Mouse (Mus musculus): ENCODE results near the gene Il1rap. TPM values are rescaled to one million over a fixed set of nuclear protein-coding genes. Genes with fewer than 3 reads are reported as not detected.

The Il1rap gene
- polyA plus RNA-seq, 1 experiment from 2014 or later = 8.1 TPM

DNA sequence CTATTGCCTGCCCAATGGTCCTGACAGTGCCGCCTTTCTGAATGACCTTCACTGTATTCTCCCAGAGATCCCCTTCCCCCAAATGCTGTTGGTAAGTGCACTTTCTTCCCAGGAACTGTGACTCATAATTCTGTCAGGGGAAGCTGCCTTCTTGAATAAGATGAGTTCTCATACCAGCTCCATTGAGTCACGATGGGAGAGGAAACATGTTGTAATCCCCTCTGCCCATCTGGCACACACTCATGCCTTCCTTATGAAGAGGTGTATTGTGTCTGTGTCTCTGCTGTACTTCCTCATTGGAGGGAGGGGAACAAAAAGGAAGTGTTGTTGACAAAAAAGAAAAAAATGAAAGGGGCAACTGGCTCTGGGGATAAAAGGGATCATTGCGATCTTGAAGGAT, 44.6 kb downstream of the Il1rap start:
- H3K36me3 ChIP-seq = no peaks in the 10 kb centered on the region
- H3K27me3 ChIP-seq (replicated peaks) = no peaks in the 10 kb centered on the region
- H3K4me2 ChIP-seq (replicated peaks) = no peak overlapping the region
- WGBS = 76% methylated on average over 3 of the region's 3 CpGs
- ATAC-seq (ENCODE audit: low FRiP score, low read depth) = no peak
- no peak overlapping the region for H3K9ac ChIP-seq
- H3K9me3 ChIP-seq = no peaks in the 10 kb centered on the region
- no peaks in the 10 kb centered on the region for H3K4me1 ChIP-seq
- no peak overlapping the region for H3K27ac ChIP-seq
- no peak overlapping the region for H3K4me3 ChIP-seq

DNA sequence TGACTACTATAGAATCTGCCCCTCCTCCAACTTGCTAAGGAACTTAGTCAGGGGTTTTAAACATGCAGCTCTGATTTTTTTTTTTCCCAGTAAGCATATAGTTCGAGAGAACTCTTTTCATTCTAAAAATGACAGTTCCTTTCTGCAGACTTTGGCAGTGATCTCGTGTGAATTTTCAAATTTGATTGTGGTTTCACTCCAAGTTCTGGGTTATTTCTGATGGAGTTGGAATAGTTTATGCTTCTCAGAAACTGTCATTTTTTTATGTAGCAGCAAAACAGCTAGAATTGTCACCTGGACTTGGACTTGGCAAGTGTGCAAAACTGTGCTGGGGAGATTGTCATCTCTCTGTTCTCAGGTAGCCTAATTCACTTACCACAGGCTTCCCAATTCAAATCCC, 53.3 kb downstream of the Il1rap start:
- Histone ChIP-seq H3K4me3 (no peak overlapping the region), H3K9me3 (no peaks in the 10 kb centered on the region), H3K4me1 (no peaks in the 10 kb centered on the region), H3K36me3 (no peaks in the 10 kb centered on the region), H3K27ac (no peak overlapping the region), H3K9ac (no peak overlapping the region), H3K4me2 (replicated peaks) (no peak overlapping the region), H3K27me3 (replicated peaks) (no peaks in the 10 kb centered on the region)
- no peak for ATAC-seq (ENCODE audit: low FRiP score, low read depth)
- 72% methylated on average over 2 of the region's 2 CpGs for WGBS

DNA sequence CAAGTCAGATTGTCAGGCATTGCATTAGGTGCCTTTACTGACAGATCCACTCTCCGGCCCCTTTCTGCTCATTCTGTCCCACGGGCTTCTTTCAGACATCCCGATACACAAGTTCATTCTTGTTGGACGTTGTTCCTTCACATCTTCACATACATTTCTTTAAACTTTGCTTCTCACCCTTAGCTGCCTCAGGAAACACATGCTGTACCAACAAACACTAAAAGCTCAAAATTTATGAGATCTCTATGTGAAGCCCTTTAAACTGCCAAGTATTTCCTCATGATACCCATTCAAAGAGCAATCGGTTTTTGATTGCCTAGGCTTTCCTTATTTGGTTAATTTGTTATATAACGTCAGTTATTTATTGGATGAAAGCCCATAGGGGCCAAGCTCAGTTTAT, 61.6 kb downstream of the Il1rap start:
- Histone ChIP-seq H3K4me2 (replicated peaks) (no peak overlapping the region), H3K27ac (no peak overlapping the region), H3K36me3 (no peaks in the 10 kb centered on the region), H3K27me3 (replicated peaks) (no peaks in the 10 kb centered on the region), H3K4me1 (no peaks in the 10 kb centered on the region), H3K4me3 (no peak overlapping the region), H3K9ac (no peak overlapping the region), H3K9me3 (no peaks in the 10 kb centered on the region)
- ATAC-seq (ENCODE audit: low FRiP score, low read depth) = no peak
- 82% methylated on average over 6 of the region's 6 CpGs for WGBS

DNA sequence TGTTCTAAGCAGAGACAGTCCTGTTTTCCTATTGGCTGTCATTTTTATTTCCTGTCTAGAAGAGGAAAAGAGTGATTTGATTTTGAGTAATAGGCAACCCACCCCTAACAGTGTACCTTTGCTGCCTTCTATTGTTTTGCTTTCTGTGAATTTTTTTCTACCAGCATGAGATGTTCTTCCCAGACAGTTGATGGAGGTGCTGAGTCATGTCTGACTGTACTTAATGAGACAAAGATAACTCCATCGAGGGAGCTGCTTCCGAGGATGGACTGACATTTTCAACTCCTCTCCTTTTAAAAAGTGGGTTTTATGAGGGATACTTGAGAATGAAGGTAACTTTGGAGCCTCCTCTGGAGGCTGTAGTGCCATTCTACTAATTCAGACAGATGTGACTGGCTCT, 64.6 kb downstream of the Il1rap start:
- H3K27me3 ChIP-seq (replicated peaks) = no peaks in the 10 kb centered on the region
- H3K36me3 ChIP-seq = no peaks in the 10 kb centered on the region
- no peak overlapping the region for H3K9ac ChIP-seq
- no peak overlapping the region for H3K4me2 ChIP-seq (replicated peaks)
- no peak overlapping the region for H3K4me3 ChIP-seq
- no peak for ATAC-seq (ENCODE audit: low FRiP score, low read depth)
- H3K27ac ChIP-seq = no peak overlapping the region
- H3K4me1 ChIP-seq = no peaks in the 10 kb centered on the region
- H3K9me3 ChIP-seq = no peaks in the 10 kb centered on the region
- 80% methylated on average over 2 of the region's 2 CpGs for WGBS

DNA sequence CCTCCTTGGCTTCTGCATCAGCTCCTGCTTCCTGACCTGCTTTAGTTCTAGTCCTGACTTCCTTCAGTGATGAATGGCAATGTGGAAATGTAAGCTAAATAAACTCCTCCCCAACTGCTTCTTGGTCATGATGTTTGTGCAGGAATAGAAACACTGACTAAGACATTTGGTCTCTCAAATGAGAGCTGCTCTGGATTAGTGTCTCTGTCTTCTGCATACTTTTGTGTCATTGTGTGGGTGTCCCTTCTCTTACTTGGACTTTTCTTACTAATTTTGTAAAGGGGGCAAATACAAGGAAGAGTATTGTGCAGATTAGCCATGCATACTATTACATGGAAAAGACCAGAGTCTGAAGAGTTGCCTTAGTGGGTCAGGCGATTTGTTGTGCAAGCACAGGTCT, 65.5 kb downstream of the Il1rap start:
- no peaks in the 10 kb centered on the region for H3K9me3 ChIP-seq
- no peaks in the 10 kb centered on the region for H3K36me3 ChIP-seq
- H3K4me2 ChIP-seq (replicated peaks) = no peak overlapping the region
- no peak overlapping the region for H3K4me3 ChIP-seq
- H3K4me1 ChIP-seq = no peaks in the 10 kb centered on the region
- no peaks in the 10 kb centered on the region for H3K27me3 ChIP-seq (replicated peaks)
- H3K9ac ChIP-seq = no peak overlapping the region
- 75% methylated on average over 1 of the region's 1 CpGs for WGBS
- ATAC-seq (ENCODE audit: low FRiP score, low read depth) = no peak
- H3K27ac ChIP-seq = no peak overlapping the region

DNA sequence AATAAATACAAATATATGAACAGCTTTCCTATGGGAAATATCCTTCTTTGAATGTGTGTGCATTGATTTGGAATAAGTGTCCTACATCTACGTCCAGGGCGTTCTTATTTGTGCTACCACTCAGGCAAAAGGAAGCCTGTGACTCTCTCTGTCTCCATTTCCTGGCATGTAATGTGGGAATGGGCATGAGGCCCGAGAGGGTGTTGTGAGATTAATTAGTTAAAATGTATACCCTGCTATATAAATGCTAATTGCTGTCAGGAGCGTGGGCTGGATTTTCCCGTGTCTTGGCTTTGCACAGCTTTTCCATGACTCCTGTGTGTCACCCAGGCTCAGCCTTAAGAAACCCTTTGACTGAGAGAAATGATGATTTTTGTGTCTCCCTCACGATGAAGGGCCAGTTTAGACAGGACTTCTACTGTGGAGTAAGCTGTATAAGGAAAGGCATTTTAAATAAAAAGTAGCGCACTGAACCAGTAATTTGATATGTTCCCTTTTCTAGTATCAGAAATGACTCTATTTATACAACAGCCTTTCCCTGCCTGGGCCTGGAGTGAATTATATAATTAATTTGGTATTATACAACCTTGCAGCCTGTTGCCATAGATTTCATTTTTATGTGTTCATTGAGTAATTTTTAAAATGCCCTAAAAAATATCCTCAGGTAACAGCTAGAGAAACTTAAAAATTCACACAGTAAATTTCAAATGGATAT, 81.4 kb downstream of the Il1rap start:
- Histone ChIP-seq H3K4me2 (replicated peaks) (no peak overlapping the region), H3K4me3 (no peak overlapping the region), H3K9ac (no peak overlapping the region), H3K4me1 (no peaks in the 10 kb centered on the region), H3K27ac (no peak overlapping the region), H3K36me3 (no peaks in the 10 kb centered on the region), H3K27me3 (replicated peaks) (no peaks in the 10 kb centered on the region), H3K9me3 (no peaks in the 10 kb centered on the region)
- WGBS = 74% methylated on average over 7 of the region's 7 CpGs
- ATAC-seq (ENCODE audit: low FRiP score, low read depth) = no peak

DNA sequence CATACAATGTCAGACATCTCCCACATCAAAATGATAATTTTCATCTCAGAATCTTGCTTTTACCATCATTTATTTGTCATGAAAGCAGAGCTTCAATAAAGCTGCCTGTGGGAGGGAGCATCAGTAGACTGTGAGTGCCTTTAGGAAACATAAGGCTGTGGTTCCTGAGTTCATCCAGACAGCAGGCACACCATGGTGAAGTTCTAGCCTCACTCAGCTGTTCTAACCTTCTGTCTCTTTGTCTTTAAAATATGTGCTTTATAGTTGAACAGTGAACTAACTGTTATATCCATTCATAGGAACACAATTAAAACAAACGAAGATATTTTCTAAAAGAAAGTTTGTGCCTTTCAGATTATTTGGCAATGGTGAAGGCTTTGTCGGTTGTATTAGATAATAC, 84.9 kb downstream of the Il1rap start:
- no peaks in the 10 kb centered on the region for H3K9me3 ChIP-seq
- no peaks in the 10 kb centered on the region for H3K4me1 ChIP-seq
- no peak for ATAC-seq (ENCODE audit: low FRiP score, low read depth)
- no peaks in the 10 kb centered on the region for H3K27me3 ChIP-seq (replicated peaks)
- H3K4me3 ChIP-seq = no peak overlapping the region
- H3K36me3 ChIP-seq = no peaks in the 10 kb centered on the region
- H3K9ac ChIP-seq = no peak overlapping the region
- no peak overlapping the region for H3K27ac ChIP-seq
- 82% methylated on average over 2 of the region's 2 CpGs for WGBS
- H3K4me2 ChIP-seq (replicated peaks) = no peak overlapping the region

DNA sequence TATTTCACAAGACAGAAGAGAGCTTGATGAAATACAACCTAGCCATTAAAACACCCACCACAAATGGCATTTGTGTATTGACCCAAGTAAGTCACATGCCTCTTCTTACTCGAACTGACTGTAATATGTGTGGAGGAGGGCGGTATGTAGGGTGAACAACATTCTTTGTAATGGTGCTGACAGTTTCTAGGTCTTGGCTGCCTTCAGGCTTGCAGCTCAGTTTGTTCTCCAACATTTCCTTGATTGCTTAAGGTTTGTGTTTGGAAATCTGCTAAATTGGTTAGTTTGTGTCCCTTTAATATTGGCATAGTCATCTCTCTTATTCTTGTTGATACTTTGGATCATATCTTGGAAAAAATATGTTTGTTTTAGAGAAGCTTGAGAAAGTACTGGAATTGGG, 87.6 kb downstream of the Il1rap start:
- Histone ChIP-seq H3K9ac (no peak overlapping the region), H3K4me1 (no peaks in the 10 kb centered on the region), H3K9me3 (no peaks in the 10 kb centered on the region), H3K27ac (no peak overlapping the region), H3K4me2 (replicated peaks) (no peak overlapping the region), H3K36me3 (no peaks in the 10 kb centered on the region), H3K27me3 (replicated peaks) (no peaks in the 10 kb centered on the region), H3K4me3 (no peak overlapping the region)
- WGBS = 66% methylated on average over 2 of the region's 2 CpGs
- ATAC-seq (ENCODE audit: low FRiP score, low read depth) = no peak

DNA sequence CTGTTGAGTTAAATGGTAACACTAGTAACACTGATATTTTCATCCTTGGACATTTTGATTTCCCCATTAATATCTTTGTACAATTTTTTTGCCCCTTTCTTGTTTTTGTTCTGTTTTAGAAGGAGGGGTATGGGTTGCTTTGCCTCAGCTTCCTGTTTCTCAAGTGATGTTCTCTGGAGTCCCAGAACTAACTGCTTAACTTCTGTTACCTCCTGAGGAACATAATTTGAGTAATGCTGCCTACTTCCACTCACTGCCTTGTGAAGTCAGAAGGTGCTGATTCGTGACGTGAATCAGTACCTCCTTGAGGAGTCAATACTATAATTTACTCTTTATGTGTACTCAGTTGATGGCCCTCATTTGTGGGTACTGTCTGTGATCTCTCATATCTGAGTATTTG, 98.9 kb downstream of the Il1rap start:
- 90% methylated on average over 2 of the region's 2 CpGs for WGBS
- H3K27me3 ChIP-seq (replicated peaks) = no peaks in the 10 kb centered on the region
- no peak overlapping the region for H3K4me2 ChIP-seq (replicated peaks)

DNA sequence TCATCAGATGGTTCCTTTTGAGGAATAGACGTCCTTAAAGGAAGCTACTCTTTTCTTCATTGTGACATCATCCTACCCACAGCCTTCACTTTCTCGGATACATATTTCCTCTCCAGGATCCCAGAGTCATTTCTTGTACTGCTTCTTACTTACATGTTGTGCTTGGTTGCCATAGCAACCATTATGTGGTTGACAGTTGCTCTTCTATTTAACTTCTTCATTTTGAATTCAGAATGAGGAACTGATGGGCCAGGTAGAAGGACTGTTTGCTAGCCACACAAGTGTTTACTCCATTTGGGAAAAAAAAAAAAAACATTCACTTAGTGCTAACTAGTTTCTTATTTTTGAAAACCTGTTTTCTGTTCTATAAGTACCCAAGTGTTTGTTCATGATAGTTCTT, 108.3 kb downstream of the Il1rap start:
- Histone ChIP-seq H3K4me2 (replicated peaks) (no peak overlapping the region), H3K27ac (no peak overlapping the region), H3K4me1 (no peaks in the 10 kb centered on the region), H3K4me3 (no peak overlapping the region), H3K27me3 (replicated peaks) (no peaks in the 10 kb centered on the region), H3K9me3 (no peaks in the 10 kb centered on the region), H3K36me3 (no peaks in the 10 kb centered on the region), H3K9ac (no peak overlapping the region)
- no peak for ATAC-seq (ENCODE audit: low FRiP score, low read depth)
- WGBS = 83% methylated on average over 2 of the region's 2 CpGs

More for the DNA sequence above, 98.9 kb downstream of the Il1rap start:
- H3K27ac ChIP-seq = no peak overlapping the region
- no peaks in the 10 kb centered on the region for H3K4me1 ChIP-seq
- no peaks in the 10 kb centered on the region for H3K36me3 ChIP-seq
- H3K9me3 ChIP-seq = no peaks in the 10 kb centered on the region
- ATAC-seq (ENCODE audit: low FRiP score, low read depth) = no peak
- no peak overlapping the region for H3K4me3 ChIP-seq
- no peak overlapping the region for H3K9ac ChIP-seq

DNA sequence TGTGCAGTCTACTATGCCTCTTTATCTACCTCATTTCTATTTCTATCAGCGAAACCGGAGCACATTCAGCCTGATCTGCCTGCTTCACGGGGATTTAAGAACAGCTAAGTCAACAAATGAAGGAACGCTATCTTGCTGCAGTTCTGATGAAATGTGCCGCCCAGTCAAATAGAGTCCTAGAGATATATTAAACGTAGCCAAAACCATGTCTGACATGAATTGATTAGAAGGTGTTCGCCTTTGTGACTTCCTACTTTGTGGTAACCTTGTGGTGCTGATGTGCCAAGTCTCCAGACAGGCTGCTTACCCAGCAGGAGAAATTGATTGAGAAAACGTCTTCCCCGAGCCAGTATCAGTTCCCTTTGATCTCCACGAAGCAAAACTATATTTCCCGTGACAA, 109.8 kb downstream of the Il1rap start:
- Histone ChIP-seq H3K4me3 (no peak overlapping the region), H3K4me1 (no peaks in the 10 kb centered on the region), H3K4me2 (replicated peaks) (no peak overlapping the region), H3K27ac (no peak overlapping the region), H3K36me3 (no peaks in the 10 kb centered on the region), H3K9me3 (no peaks in the 10 kb centered on the region), H3K9ac (no peak overlapping the region), H3K27me3 (replicated peaks) (no peaks in the 10 kb centered on the region)
- WGBS = 82% methylated on average over 11 of the region's 11 CpGs
- no peak for ATAC-seq (ENCODE audit: low FRiP score, low read depth)

DNA sequence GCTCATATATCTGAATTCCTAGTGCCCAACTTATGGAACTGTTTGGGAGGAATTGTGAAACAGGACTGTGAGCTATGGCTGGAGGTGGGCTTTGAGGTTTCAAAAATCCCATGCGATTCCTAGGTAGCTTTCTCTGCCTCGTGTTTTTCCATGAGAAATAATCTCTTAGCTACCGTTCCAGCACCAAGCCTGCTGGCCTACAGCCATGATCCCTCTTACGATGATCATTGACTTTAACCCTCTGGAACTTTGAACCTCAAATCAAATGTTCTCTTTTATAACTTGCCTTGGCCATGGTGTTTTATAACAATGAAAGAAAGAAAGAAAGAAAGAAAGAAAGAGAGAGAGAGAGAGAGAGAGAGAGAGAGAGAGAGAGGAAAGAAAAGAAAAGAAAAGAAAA, 116.6 kb downstream of the Il1rap start:
- no peak for ATAC-seq (ENCODE audit: low FRiP score, low read depth)
- Histone ChIP-seq H3K4me2 (replicated peaks) (no peak overlapping the region), H3K4me1 (no peaks in the 10 kb centered on the region), H3K36me3 (no peaks in the 10 kb centered on the region), H3K27ac (no peak overlapping the region), H3K4me3 (no peak overlapping the region), H3K9me3 (no peaks in the 10 kb centered on the region), H3K27me3 (replicated peaks) (no peaks in the 10 kb centered on the region), H3K9ac (no peak overlapping the region)
- WGBS = 97% methylated on average over 4 of the region's 4 CpGs

DNA sequence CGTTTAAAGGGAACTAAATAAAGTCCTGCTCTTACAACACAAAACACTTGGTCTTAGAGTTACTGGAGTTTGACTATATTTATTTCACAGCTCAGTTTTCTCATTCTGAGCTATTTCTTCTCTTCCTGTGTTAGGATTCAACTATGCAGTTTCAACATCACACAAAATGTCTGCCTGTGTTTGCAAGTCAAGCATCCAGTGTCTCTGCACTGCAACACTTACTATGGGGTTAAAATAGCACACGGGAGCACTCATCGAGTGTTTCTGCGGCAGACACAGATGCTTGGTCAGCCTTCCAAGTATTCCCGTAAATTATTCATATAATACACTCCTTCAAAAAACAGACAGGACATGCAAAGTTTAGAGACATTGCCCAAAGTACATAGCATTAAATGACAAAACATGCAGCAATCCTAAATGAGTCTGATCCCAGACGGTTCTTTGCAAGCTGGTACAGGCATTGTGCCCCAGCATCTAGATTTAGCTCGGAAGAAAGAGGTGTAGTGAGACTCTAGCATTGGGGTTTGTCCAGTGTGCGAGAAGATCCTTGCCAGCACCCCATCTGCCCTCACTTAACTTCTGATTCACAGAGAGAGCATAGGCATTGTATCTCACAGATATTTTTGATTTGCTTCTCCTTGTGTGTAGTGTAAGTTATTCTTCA, 119.1 kb downstream of the Il1rap start:
- no peaks in the 10 kb centered on the region for H3K27me3 ChIP-seq (replicated peaks)
- H3K4me1 ChIP-seq = no peaks in the 10 kb centered on the region
- no peak for ATAC-seq (ENCODE audit: low FRiP score, low read depth)
- H3K4me2 ChIP-seq (replicated peaks) = no peak overlapping the region
- H3K27ac ChIP-seq = no peak overlapping the region
- H3K9me3 ChIP-seq = no peaks in the 10 kb centered on the region
- H3K36me3 ChIP-seq = no peaks in the 10 kb centered on the region
- WGBS = 88% methylated on average over 8 of the region's 8 CpGs
- no peak overlapping the region for H3K4me3 ChIP-seq
- H3K9ac ChIP-seq = no peak overlapping the region
